Mouse (Mus musculus) megakaryocyte, embryonic 14.5 days (primary cell): Measurements from ENCODE around the gene Gm42517.

Experiments used
- FLI1 ChIP-seq: IDR thresholded peaks from 2 replicates; pipeline ENCODE4 v1.6.1; 2012; ENCODE audit warnings: low read length, inconsistent platforms, mixed read lengths
- GATA1 ChIP-seq: IDR thresholded peaks from 3 replicates; pipeline ENCODE4 v1.6.1; 2012; ENCODE audit warnings: mixed read lengths, low read length, inconsistent platforms, borderline replicate concordance

- TF ChIP-seq GATA1, result no peak
- TF ChIP-seq FLI1, result no peak
Observed at GRCm38 (mm10) chr5:108403453-108403852, 35.7 kb upstream of the Gm42517 start.
